Mouse (Mus musculus) heart, postnatal 0 days (tissue): ENCODE data around the gene Plekho1.
A peak's percentile ranks its signal among the peaks of the same experiment; 100 is the strongest.

ENCODE experiments used
- CTCF ChIP-seq: IDR thresholded peaks from 2 replicates; pipeline ENCODE4 v1.5.1; 2016; ENCODE audit warnings: antibody characterized with exemption, control low read depth, low read depth
- EP300 ChIP-seq: IDR thresholded peaks from 2 replicates; pipeline ENCODE4 v1.6.1; 2016; ENCODE audit warnings: antibody characterized with exemption, low read depth

- TF ChIP-seq CTCF (no peak), EP300 (0 out of 2 replicates have a peak, but pooled peaks have one; percentile 33)
Observed at GRCm38 (mm10) chr3:95950763-95951551, 44.8 kb downstream of the Plekho1 start.
